Mouse (Mus musculus): ENCODE measurements around the gene Acadvl. TPM values are rescaled to one million over a fixed set of nuclear protein-coding genes. Genes with fewer than 3 reads are reported as not detected.

Acadvl gene
- polyA plus RNA-seq, 1 experiment from 2014 or later, result 54.2 TPM

DNA sequence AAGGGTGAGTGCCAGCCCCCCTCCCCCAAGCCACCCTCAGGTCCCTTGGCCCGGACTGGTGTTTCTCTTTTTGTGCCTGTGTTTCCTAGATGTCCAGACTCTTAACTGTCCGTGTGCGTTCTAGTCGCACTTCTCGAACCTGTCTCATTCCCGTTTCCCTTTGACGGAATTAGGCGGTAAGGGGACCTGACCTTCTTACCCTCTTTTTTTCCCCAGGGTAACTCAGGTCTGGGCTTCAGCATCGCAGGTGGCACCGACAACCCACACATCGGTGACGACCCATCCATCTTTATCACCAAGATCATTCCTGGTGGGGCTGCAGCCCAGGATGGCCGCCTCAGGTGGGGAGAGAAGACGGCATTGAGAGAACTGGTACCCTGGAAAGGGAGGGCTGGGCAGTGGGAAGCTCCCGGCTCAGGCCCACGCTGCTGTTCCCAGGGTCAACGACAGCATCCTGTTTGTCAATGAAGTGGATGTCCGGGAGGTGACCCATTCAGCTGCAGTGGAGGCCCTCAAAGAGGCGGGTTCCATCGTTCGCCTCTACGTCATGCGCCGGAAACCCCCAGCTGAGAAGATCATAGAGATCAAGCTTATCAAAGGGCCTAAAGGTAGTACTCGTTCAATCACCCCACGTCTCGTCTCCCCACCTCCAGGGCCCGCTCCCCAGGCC is 15.6 kb upstream of the Acadvl start:
- H3K4me3 ChIP-seq (ENCODE audit: low read depth, low read length), result no peak overlapping the region
- ATAC-seq (replicated peaks; ENCODE audit: insufficient number of reproducible peaks, low FRiP score, low TSS enrichment, low read depth) (no peak), DNase-seq (ENCODE audit: low spot score) (no peak)
- H3K36me3 ChIP-seq (replicated peaks; ENCODE audit: control insufficient read depth, insufficient read depth, low read depth, low read length), result peaks cover 9% of the 10 kb centered on the region
- H3K27ac ChIP-seq (replicated peaks; ENCODE audit: low read depth, low read length), result no peak overlapping the region; the same call in 1 of the 2 replicates
- no peak overlapping the region for H3K4me2 ChIP-seq (ENCODE audit: low read depth, low read length)
- 96% methylated on average over 28 of the region's 28 CpGs for WGBS
- no peaks in the 10 kb centered on the region for H3K27me3 ChIP-seq (ENCODE audit: control insufficient read depth, insufficient read depth, low read length)
- no peaks in the 10 kb centered on the region for H3K9me3 ChIP-seq (replicated peaks; ENCODE audit: control insufficient read depth, low read length)
- peaks cover 13% of the 10 kb centered on the region for H3K4me1 ChIP-seq (ENCODE audit: control insufficient read depth, insufficient read depth, low read length)
- no peak overlapping the region for H3K9ac ChIP-seq (replicated peaks; ENCODE audit: low read length)

DNA sequence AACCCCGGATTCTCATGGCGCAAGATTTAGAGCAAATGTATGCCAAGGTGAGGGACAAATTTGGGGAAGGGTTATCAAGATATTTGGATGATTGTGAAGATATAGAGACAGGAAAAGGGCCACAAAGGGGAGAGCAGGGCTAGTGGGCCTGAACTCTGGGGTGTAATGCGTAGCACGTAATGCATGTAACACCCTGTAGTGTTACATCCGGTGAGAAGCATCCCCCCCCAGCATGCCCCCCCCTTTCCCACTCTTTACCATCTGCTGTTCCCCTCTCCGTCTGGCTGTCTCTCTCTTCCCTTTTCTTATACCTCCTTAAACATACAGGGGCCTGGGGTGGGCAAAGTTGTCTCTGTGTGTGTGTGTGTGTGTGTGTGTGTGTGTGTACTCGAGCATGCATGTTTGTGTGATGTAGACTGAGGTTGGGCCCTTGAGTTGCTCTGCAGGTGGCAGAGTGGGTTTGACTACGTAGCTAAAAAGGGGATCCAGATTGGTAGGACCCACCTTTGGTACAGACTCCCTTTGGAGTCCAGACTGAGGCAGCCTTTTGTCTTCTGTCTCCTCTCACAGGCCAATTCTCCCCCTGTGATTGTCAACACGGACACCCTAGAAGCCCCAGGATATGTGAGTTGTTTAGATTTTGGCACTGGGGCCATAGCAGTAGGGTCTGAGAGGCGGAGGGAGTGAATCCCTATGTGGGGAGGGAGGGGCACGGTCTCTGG is 14.8 kb upstream of the Acadvl start:
- H3K9ac ChIP-seq (replicated peaks; ENCODE audit: low read length), result peak overlapping the region; percentile 37
- ATAC-seq (replicated peaks; ENCODE audit: insufficient number of reproducible peaks, low FRiP score, low TSS enrichment, low read depth), result no peak

DNA sequence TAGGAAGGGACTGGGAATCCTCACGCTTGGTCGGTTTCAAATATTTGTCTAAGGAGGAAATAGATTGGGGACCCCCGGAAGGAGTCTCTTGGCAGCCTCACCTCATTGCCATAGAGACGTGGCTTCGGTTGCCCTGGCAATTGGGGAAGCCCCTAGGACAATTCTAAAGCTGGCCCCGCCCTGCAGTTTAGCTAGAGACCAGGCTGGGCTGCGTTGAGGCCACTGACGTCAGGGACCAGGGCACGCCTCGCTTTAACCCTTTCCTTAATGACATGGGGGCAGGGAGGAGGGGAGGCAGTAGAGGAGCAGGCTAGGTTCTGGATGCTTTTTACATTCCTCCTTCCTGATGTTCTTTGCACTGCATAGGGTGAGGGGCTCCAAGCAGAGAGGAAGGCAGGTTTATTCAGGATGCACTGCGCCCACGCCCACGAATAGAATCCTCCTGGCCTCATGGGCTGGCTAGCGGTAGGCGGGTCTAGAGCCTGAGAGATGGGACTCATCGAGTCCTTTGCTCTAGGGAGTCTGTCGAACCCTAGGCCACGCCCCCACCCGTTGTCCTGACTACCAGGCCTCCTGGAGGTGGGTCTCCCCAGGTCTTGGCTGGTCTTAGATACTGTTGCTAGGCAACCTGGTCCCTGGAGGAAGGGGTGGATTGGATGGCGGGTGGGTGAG is 14.1 kb upstream of the Acadvl start:
- DNase-seq (ENCODE audit: low spot score) (peak; percentile 97), ATAC-seq (replicated peaks; ENCODE audit: insufficient number of reproducible peaks, low FRiP score, low TSS enrichment, low read depth) (peak; percentile 92)
- Histone ChIP-seq H3K9ac (replicated peaks; ENCODE audit: low read length) (peak overlapping the region; percentile 37), H3K9me3 (replicated peaks; ENCODE audit: control insufficient read depth, low read length) (no peaks in the 10 kb centered on the region), H3K27ac (replicated peaks; ENCODE audit: low read depth, low read length) (peak overlapping the region; percentile 80; the same call in 1 of the 2 replicates), H3K4me1 (ENCODE audit: control insufficient read depth, insufficient read depth, low read length) (peaks cover 13% of the 10 kb centered on the region), H3K27me3 (ENCODE audit: control insufficient read depth, insufficient read depth, low read length) (no peaks in the 10 kb centered on the region), H3K4me2 (ENCODE audit: low read depth, low read length) (peak overlapping the region; percentile 37), H3K4me3 (ENCODE audit: low read depth, low read length) (peak overlapping the region; percentile 17), H3K36me3 (replicated peaks; ENCODE audit: control insufficient read depth, insufficient read depth, low read depth, low read length) (peaks cover 9% of the 10 kb centered on the region)
- 1% methylated on average over 20 of the region's 20 CpGs for WGBS

More for the DNA sequence above, 14.8 kb upstream of the Acadvl start:
- H3K4me1 ChIP-seq (ENCODE audit: control insufficient read depth, insufficient read depth, low read length), result peaks cover 13% of the 10 kb centered on the region
- WGBS, result 46% methylated on average over 11 of the region's 11 CpGs
- H3K27me3 ChIP-seq (ENCODE audit: control insufficient read depth, insufficient read depth, low read length), result no peaks in the 10 kb centered on the region
- H3K27ac ChIP-seq (replicated peaks; ENCODE audit: low read depth, low read length), result peak overlapping the region; percentile 80; the same call in 1 of the 2 replicates
- peaks cover 9% of the 10 kb centered on the region for H3K36me3 ChIP-seq (replicated peaks; ENCODE audit: control insufficient read depth, insufficient read depth, low read depth, low read length)
- H3K9me3 ChIP-seq (replicated peaks; ENCODE audit: control insufficient read depth, low read length), result no peaks in the 10 kb centered on the region
- DNase-seq (ENCODE audit: low spot score), result no peak
- peak overlapping the region; percentile 37 for H3K4me2 ChIP-seq (ENCODE audit: low read depth, low read length)
- peak overlapping the region; percentile 17 for H3K4me3 ChIP-seq (ENCODE audit: low read depth, low read length)

DNA sequence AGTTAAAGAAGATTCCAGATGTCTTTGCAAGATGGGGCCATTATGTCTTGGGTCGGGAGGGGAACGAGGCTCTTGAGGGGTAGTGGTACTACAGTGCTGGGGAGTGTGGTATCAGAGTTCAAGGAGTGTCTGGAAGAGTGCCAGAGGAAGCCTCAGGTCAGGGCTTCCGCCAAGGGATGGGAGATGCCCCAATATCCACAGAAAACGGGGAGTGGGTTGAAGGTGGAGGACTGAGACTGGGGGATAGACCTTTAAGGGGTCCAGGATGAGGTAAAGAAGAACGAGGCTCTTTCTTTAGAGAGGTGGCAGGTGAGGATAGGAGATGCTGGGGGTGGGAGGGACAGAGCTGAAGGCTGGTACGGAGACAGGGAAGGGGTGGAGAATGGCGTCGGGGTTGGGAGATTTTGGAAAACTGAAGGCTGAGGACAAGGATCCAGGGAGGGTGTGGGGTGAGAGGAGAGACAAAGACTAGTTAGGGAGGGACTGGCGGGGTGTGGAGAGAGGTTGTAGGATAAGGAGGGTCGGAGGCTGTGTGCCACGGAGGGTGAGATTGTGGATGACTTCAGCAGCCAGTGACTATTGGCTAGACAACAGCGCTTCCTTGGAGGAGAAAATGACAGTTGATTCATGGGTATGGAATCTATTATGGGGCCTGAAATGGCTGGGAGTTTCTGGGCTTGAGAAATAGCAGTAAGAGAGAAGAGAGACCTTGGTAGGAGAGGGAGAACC is 13.4 kb upstream of the Acadvl start:
- Histone ChIP-seq H3K4me2 (ENCODE audit: low read depth, low read length) (peak overlapping the region; percentile 37), H3K36me3 (replicated peaks; ENCODE audit: control insufficient read depth, insufficient read depth, low read depth, low read length) (peaks cover 9% of the 10 kb centered on the region), H3K4me3 (ENCODE audit: low read depth, low read length) (peak overlapping the region; percentile 17), H3K9me3 (replicated peaks; ENCODE audit: control insufficient read depth, low read length) (no peaks in the 10 kb centered on the region), H3K9ac (replicated peaks; ENCODE audit: low read length) (peak overlapping the region; percentile 29), H3K27me3 (ENCODE audit: control insufficient read depth, insufficient read depth, low read length) (no peaks in the 10 kb centered on the region), H3K27ac (replicated peaks; ENCODE audit: low read depth, low read length) (peak overlapping the region; percentile 80), H3K4me1 (ENCODE audit: control insufficient read depth, insufficient read depth, low read length) (peaks cover 13% of the 10 kb centered on the region)
- 25% methylated on average over 12 of the region's 12 CpGs for WGBS
- ATAC-seq (replicated peaks; ENCODE audit: insufficient number of reproducible peaks, low FRiP score, low TSS enrichment, low read depth), result 0 out of 2 replicates have a peak, but pooled peaks have one; percentile 8
- no peak for DNase-seq (ENCODE audit: low spot score)

DNA sequence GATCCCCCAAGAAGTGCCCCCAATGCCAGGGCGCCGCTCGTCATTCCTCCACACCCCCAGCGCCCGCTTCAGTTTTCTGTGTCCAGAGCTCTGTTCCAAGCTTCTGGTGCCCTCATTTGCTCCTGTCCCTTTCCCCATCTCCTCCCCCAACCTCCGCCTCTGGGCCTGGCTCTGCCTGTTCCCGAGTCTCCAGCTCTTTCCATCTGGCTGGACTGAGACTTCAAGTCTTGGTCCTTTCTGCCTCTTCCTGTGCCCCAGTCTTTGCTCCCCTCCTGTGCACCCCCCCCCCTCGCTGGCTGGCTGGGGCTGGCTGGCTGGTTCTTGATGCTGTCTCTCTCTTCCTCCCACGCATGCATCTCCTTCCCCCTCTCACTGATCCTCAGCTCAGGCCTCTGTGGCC is 12.2 kb upstream of the Acadvl start:
- Histone ChIP-seq H3K36me3 (replicated peaks; ENCODE audit: control insufficient read depth, insufficient read depth, low read depth, low read length) (peaks cover 9% of the 10 kb centered on the region), H3K27ac (replicated peaks; ENCODE audit: low read depth, low read length) (no peak overlapping the region), H3K4me2 (ENCODE audit: low read depth, low read length) (peak overlapping the region; percentile 40; the same call in 1 of the 2 replicates), H3K4me1 (ENCODE audit: control insufficient read depth, insufficient read depth, low read length) (peaks cover 13% of the 10 kb centered on the region), H3K4me3 (ENCODE audit: low read depth, low read length) (no peak overlapping the region), H3K9ac (replicated peaks; ENCODE audit: low read length) (peak overlapping the region; percentile 18; the same call in 1 of the 2 replicates), H3K9me3 (replicated peaks; ENCODE audit: control insufficient read depth, low read length) (no peaks in the 10 kb centered on the region), H3K27me3 (ENCODE audit: control insufficient read depth, insufficient read depth, low read length) (no peaks in the 10 kb centered on the region)
- ATAC-seq (replicated peaks; ENCODE audit: insufficient number of reproducible peaks, low FRiP score, low TSS enrichment, low read depth) (no peak), DNase-seq (ENCODE audit: low spot score) (no peak)
- WGBS, result 40% methylated on average over 9 of the region's 9 CpGs

DNA sequence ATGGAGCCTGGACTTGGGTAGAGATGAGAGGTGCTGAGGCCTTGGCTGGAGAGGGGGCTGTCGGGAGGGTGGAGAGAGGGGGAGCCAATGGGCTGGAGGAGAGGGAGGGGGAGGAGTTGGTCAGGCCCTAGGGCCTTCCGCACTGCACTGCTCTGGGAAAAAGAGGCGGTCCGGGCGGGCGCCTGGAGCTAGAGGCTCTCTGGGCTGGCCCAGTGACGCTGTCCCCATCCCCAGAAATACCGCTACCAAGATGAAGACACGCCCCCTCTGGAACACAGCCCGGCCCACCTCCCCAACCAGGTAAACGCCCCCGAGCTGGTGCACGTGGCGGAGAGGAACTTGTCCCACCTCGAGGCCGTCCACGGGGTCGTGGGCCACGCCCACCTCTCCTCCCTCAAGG is 11.5 kb upstream of the Acadvl start:
- ATAC-seq (replicated peaks; ENCODE audit: insufficient number of reproducible peaks, low FRiP score, low TSS enrichment, low read depth) (peak; percentile 41), DNase-seq (ENCODE audit: low spot score) (peak; percentile 76)
- no peaks in the 10 kb centered on the region for H3K27me3 ChIP-seq (ENCODE audit: control insufficient read depth, insufficient read depth, low read length)
- H3K36me3 ChIP-seq (replicated peaks; ENCODE audit: control insufficient read depth, insufficient read depth, low read depth, low read length), result peaks cover 8% of the 10 kb centered on the region
- 0 out of 2 replicates have a peak overlapping the region, but pooled peaks have one; percentile 16 for H3K27ac ChIP-seq (replicated peaks; ENCODE audit: low read depth, low read length)
- peak overlapping the region; percentile 7; the same call in 1 of the 2 replicates for H3K4me3 ChIP-seq (ENCODE audit: low read depth, low read length)
- no peak overlapping the region for H3K9ac ChIP-seq (replicated peaks; ENCODE audit: low read length)
- no peaks in the 10 kb centered on the region for H3K9me3 ChIP-seq (replicated peaks; ENCODE audit: control insufficient read depth, low read length)
- peak overlapping the region; percentile 40 for H3K4me2 ChIP-seq (ENCODE audit: low read depth, low read length)
- WGBS, result 4% methylated on average over 18 of the region's 19 CpGs
- peaks cover 13% of the 10 kb centered on the region for H3K4me1 ChIP-seq (ENCODE audit: control insufficient read depth, insufficient read depth, low read length)

DNA sequence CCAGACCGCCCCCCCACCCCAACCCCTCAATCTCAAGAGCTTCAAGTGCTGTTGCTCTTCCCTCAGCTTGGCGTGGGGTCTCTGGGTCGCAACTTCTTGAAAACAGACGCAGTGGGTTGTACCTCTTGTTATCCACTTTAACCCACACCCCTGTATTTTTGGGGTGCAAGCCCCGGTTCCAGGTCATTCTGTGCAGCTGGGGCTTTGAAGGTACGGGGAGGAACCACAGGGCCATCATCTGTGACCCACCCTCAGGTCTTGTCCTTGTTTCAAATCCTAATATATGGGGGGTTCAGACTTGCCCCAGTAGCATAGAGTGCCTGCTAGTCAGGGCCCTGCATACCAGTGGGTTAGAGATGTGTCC is 8.9 kb upstream of the Acadvl start:
- Histone ChIP-seq H3K4me3 (ENCODE audit: low read depth, low read length) (peak overlapping the region; percentile 31), H3K9ac (replicated peaks; ENCODE audit: low read length) (peak overlapping the region; percentile 29; the same call in 1 of the 2 replicates), H3K36me3 (replicated peaks; ENCODE audit: control insufficient read depth, insufficient read depth, low read depth, low read length) (no peaks in the 10 kb centered on the region), H3K27ac (replicated peaks; ENCODE audit: low read depth, low read length) (no peak overlapping the region), H3K9me3 (replicated peaks; ENCODE audit: control insufficient read depth, low read length) (no peaks in the 10 kb centered on the region), H3K4me2 (ENCODE audit: low read depth, low read length) (peak overlapping the region; percentile 62), H3K4me1 (ENCODE audit: control insufficient read depth, insufficient read depth, low read length) (peaks cover 15% of the 10 kb centered on the region), H3K27me3 (ENCODE audit: control insufficient read depth, insufficient read depth, low read length) (no peaks in the 10 kb centered on the region)
- WGBS, result 17% methylated on average over 6 of the region's 6 CpGs
- ATAC-seq (replicated peaks; ENCODE audit: insufficient number of reproducible peaks, low FRiP score, low TSS enrichment, low read depth), result no peak
- no peak for DNase-seq (ENCODE audit: low spot score)
